Mouse (Mus musculus) ES-Bruce4 (cell line): Measurements from ENCODE around the gene Abca4. TPM values are rescaled to one million over a fixed set of nuclear protein-coding genes. Genes with fewer than 3 reads are reported as not detected.

Experiments
- H3K27ac ChIP-seq: 2 replicates; pipeline ENCODE4 v1.5.1; 2012; ENCODE audit warnings: low read length, inconsistent platforms; ENCODE audit not compliant: insufficient read depth
- H3K27me3 ChIP-seq: 2 replicates; pipeline ENCODE4 v1.6.1; 2012; ENCODE audit warnings: mild to moderate bottlenecking, low read length, inconsistent platforms; ENCODE audit not compliant: control insufficient read depth, poor library complexity, insufficient read depth, severe bottlenecking
- H3K36me3 ChIP-seq: 2 replicates; pipeline ENCODE4 v1.6.1; 2012; ENCODE audit warnings: inconsistent platforms, mild to moderate bottlenecking, low read length, moderate library complexity; ENCODE audit not compliant: control insufficient read depth, poor library complexity, insufficient read depth, severe bottlenecking
- H3K4me1 ChIP-seq: one replicate; pipeline ENCODE4 v1.8.1; 2011; ENCODE audit warnings: low read length; ENCODE audit not compliant: control insufficient read depth, insufficient read depth
- H3K4me3 ChIP-seq: 2 replicates; pipeline ENCODE4 v1.5.1; 2011; ENCODE audit warnings: low read depth, mild to moderate bottlenecking, low read length
- H3K9ac ChIP-seq: 2 replicates; pipeline ENCODE4 v1.6.1; 2012; ENCODE audit warnings: low read depth, mild to moderate bottlenecking, inconsistent platforms; ENCODE audit not compliant: poor library complexity, severe bottlenecking
- H3K9me3 ChIP-seq: replicated peaks from 2 replicates; pipeline ENCODE4 v1.6.1; 2012; ENCODE audit warnings: mild to moderate bottlenecking, low read length, inconsistent platforms; ENCODE audit not compliant: control insufficient read depth, poor library complexity, insufficient read depth, severe bottlenecking
- CTCF ChIP-seq: IDR thresholded peaks from one replicate; pipeline ENCODE4 v1.8.1; 2011; ENCODE audit warnings: low read depth, low read length
- EP300 ChIP-seq: IDR thresholded peaks from 2 replicates; pipeline ENCODE4 v1.6.1; 2011; ENCODE audit warnings: low read depth, low read length; ENCODE audit not compliant: insufficient read depth
- POLR2A ChIP-seq: IDR thresholded peaks from one replicate; pipeline ENCODE4 v1.8.1; 2011; ENCODE audit warnings: low read length; ENCODE audit not compliant: insufficient read depth
- polyA plus RNA-seq: library from polyadenylated mRNA; stranded (reverse); fragments of >200 nt; gene quantifications from 2 replicates; pipeline ENCODE4 v1.2.4, GENCODE M21; 2011; ENCODE audit warnings: low read depth; ENCODE audit not compliant: missing spikeins, insufficient read depth, insufficient read length

Gene Abca4
- polyA plus RNA-seq, 1 experiment: 0.81 TPM

- Histone ChIP-seq H3K27ac (no peak overlapping the region), H3K9me3 (no peaks in the 10 kb centered on the region), H3K4me1 (no peaks in the 10 kb centered on the region), H3K4me3 (peak overlapping the region; percentile 42), H3K36me3 (no peaks in the 10 kb centered on the region), H3K9ac (no peak overlapping the region), H3K27me3 (no peaks in the 10 kb centered on the region)
- TF ChIP-seq POLR2A (no peak), EP300 (no peak), CTCF (peak; percentile 59)
These were observed 139.9 kb downstream of the Abca4 start for GRCm38 (mm10) chr3:122184109-122184508.

- no peaks in the 10 kb centered on the region for H3K27me3 ChIP-seq
- H3K36me3 ChIP-seq: no peaks in the 10 kb centered on the region
- no peak overlapping the region for H3K4me3 ChIP-seq
- no peak overlapping the region for H3K27ac ChIP-seq
- H3K9me3 ChIP-seq: no peaks in the 10 kb centered on the region
- no peaks in the 10 kb centered on the region for H3K4me1 ChIP-seq
- H3K9ac ChIP-seq: no peak overlapping the region
- no peak for TF ChIP-seq CTCF
- no peak for TF ChIP-seq EP300
- TF ChIP-seq POLR2A: no peak
These were observed 142.7 kb downstream of the Abca4 start for GRCm38 (mm10) chr3:122186975-122187374.

GRCm38 (mm10) chr3:122196621-122197298 lies 152.5 kb downstream of the Abca4 start:
- no peaks in the 10 kb centered on the region for H3K27me3 ChIP-seq
- H3K4me3 ChIP-seq: no peak overlapping the region
- H3K36me3 ChIP-seq: no peaks in the 10 kb centered on the region
- H3K27ac ChIP-seq: no peak overlapping the region
- no peak overlapping the region for H3K9ac ChIP-seq
- no peak for TF ChIP-seq EP300
- no peak for TF ChIP-seq CTCF
- TF ChIP-seq POLR2A: no peak
- H3K9me3 ChIP-seq: no peaks in the 10 kb centered on the region
- no peaks in the 10 kb centered on the region for H3K4me1 ChIP-seq

GRCm38 (mm10) chr3:122198532-122198931 lies 154.3 kb downstream of the Abca4 start:
- Histone ChIP-seq H3K9me3 (no peaks in the 10 kb centered on the region), H3K36me3 (no peaks in the 10 kb centered on the region), H3K4me3 (no peak overlapping the region), H3K27me3 (no peaks in the 10 kb centered on the region), H3K27ac (no peak overlapping the region), H3K4me1 (no peaks in the 10 kb centered on the region), H3K9ac (no peak overlapping the region)
- TF ChIP-seq EP300 (no peak), CTCF (no peak), POLR2A (no peak)

GRCm38 (mm10) chr3:122198966-122199381 lies 154.7 kb downstream of the Abca4 start:
- Histone ChIP-seq H3K27me3 (no peaks in the 10 kb centered on the region), H3K36me3 (no peaks in the 10 kb centered on the region), H3K9ac (no peak overlapping the region), H3K9me3 (no peaks in the 10 kb centered on the region), H3K27ac (no peak overlapping the region), H3K4me3 (no peak overlapping the region), H3K4me1 (no peaks in the 10 kb centered on the region)
- no peak for TF ChIP-seq EP300
- no peak for TF ChIP-seq POLR2A
- no peak for TF ChIP-seq CTCF

- Histone ChIP-seq H3K4me3 (no peak overlapping the region), H3K36me3 (no peaks in the 10 kb centered on the region), H3K9me3 (no peaks in the 10 kb centered on the region), H3K27me3 (no peaks in the 10 kb centered on the region), H3K4me1 (no peaks in the 10 kb centered on the region), H3K9ac (no peak overlapping the region), H3K27ac (no peak overlapping the region)
- TF ChIP-seq CTCF (no peak), POLR2A (no peak), EP300 (no peak)
These were observed 155.4 kb downstream of the Abca4 start for GRCm38 (mm10) chr3:122199600-122199999.
